Mouse (Mus musculus) limb, embryonic 13.5 days (tissue): ENCODE results near the gene Des. TPM values are rescaled to one million over a fixed set of nuclear protein-coding genes. Genes with fewer than 3 reads are reported as not detected.

Source experiments
- ATAC-seq: fragments of 200-750 bp; cut with Nextera tagmentation; 2 replicates; pipeline ENCODE4 v1.8.0; 2017; ENCODE audit warnings: low read depth, moderate number of reproducible peaks, moderate TSS enrichment; ENCODE audit not compliant: low FRiP score
- H3K27ac ChIP-seq: fragments of 300-500 bp; sonication (generic); 2 replicates; pipeline ENCODE4 v1.5.1; 2015; ENCODE audit warnings: inconsistent platforms, mild to moderate bottlenecking, moderate library complexity
- H3K27me3 ChIP-seq: fragments of 300-500 bp; sonication (generic); 2 replicates; pipeline ENCODE4 v1.6.1; 2015; ENCODE audit warnings: mild to moderate bottlenecking, inconsistent platforms
- H3K36me3 ChIP-seq: fragments of 300-500 bp; sonication (generic); 2 replicates; pipeline ENCODE4 v1.6.1; 2015; ENCODE audit warnings: inconsistent platforms, mild to moderate bottlenecking, moderate library complexity
- H3K4me1 ChIP-seq: fragments of 300-500 bp; sonication (generic); 2 replicates; pipeline ENCODE4 v1.6.1; 2015; ENCODE audit warnings: inconsistent platforms
- H3K4me2 ChIP-seq: fragments of 300-500 bp; sonication (generic); replicated peaks from 2 replicates; pipeline ENCODE4 v1.6.1; 2015; ENCODE audit warnings: inconsistent platforms, mild to moderate bottlenecking, moderate library complexity
- H3K4me3 ChIP-seq: fragments of 300-500 bp; sonication (generic); 2 replicates; pipeline ENCODE4 v1.5.1; 2015; ENCODE audit warnings: moderate library complexity, mild to moderate bottlenecking, inconsistent platforms
- H3K9ac ChIP-seq: fragments of 300-500 bp; sonication (generic); 2 replicates; pipeline ENCODE4 v1.6.1; 2015; ENCODE audit warnings: mild to moderate bottlenecking, inconsistent platforms
- H3K9me3 ChIP-seq: fragments of 300-500 bp; sonication (generic); 2 replicates; pipeline ENCODE4 v1.6.1; 2016; ENCODE audit warnings: inconsistent platforms
- WGBS: fragments of 180-500 bp; shearing (Covaris S2); methylation state at CpG from one replicate; pipeline ENCODE4 v1.1.7; 2015; 5-methylcytosine and 5-hydroxymethylcytosine counted together
- polyA plus RNA-seq: library from polyadenylated mRNA; unstranded; fragments of >200 nt; fragmentation: Nextera tagmentation; extraction: Ambion mirVana; gene quantifications from 2 replicates; pipeline ENCODE4 v1.2.1, GENCODE M21; 2015

The Des gene
- 52.1 and 56.1 TPM in 2 replicates for polyA plus RNA-seq

GRCm38 (mm10) chr1:75360112-75361031 is at the start of gene Des:
TSS of gene Des (plus strand) at chr1:75360329.
- Histone ChIP-seq H3K36me3 (no peaks in the 10 kb centered on the region), H3K9ac (peak within 1 kb of the TSS; percentile 59), H3K4me3 (peak within 1 kb of the TSS; percentile 42), H3K27ac (peak within 1 kb of the TSS; percentile 15; the same call in 1 of the 2 replicates), H3K4me2 (peak within 1 kb of the TSS; percentile 69), H3K9me3 (no peaks in the 10 kb centered on the region), H3K27me3 (peaks cover 52% of the 10 kb centered on the region), H3K4me1 (peaks cover 20% of the 10 kb centered on the region)
- peak; percentile 59 for ATAC-seq
- WGBS = 3% methylated on average over 73 of the region's 80 CpGs

DNA sequence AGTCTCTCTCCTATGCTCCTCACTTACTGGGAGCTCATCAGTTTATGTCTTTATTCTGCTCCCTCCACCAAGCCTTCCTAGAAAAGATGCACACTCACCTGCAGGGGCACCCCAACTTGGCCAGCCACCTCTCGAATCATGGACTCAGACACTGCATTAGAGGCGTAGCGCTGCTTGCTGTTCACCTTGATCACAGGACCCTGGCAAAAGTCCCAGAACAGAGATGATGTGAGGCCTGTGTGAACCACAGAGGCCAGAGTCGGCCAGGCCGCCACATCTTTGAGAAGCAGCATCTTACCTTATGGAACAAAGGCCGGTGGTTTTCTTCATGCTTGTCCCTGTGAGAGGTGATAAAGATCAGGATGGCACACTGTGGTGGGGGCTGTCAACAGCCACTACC is 48.4 kb upstream of the Des start:
- 95% methylated on average over 6 of the region's 6 CpGs for WGBS
- ATAC-seq = no peak

GRCm38 (mm10) chr1:75315011-75315410 is 45.1 kb upstream of the Des start:
- Histone ChIP-seq H3K4me2 (no peak overlapping the region), H3K9ac (no peak overlapping the region), H3K36me3 (peaks cover 56% of the 10 kb centered on the region), H3K9me3 (no peaks in the 10 kb centered on the region), H3K27ac (no peak overlapping the region), H3K27me3 (no peaks in the 10 kb centered on the region), H3K4me3 (no peak overlapping the region), H3K4me1 (peaks cover 8% of the 10 kb centered on the region)
- ATAC-seq = no peak
- WGBS = 90% methylated on average over 6 of the region's 6 CpGs

More for the DNA sequence above, 48.4 kb upstream of the Des start:
- Histone ChIP-seq H3K4me3 (no peak overlapping the region), H3K27ac (no peak overlapping the region), H3K36me3 (peaks cover 90% of the 10 kb centered on the region), H3K4me1 (peaks cover 8% of the 10 kb centered on the region), H3K27me3 (no peaks in the 10 kb centered on the region), H3K9ac (no peak overlapping the region), H3K9me3 (no peaks in the 10 kb centered on the region), H3K4me2 (no peak overlapping the region)

- no peak overlapping the region for H3K27ac ChIP-seq
- H3K36me3 ChIP-seq = peaks cover 49% of the 10 kb centered on the region
- H3K4me1 ChIP-seq = peaks cover 8% of the 10 kb centered on the region
- peak overlapping the region; percentile 78 for H3K4me2 ChIP-seq
- WGBS = 84% methylated on average over 29 of the region's 29 CpGs
- H3K9ac ChIP-seq = peak overlapping the region; percentile 74
- H3K4me3 ChIP-seq = peak overlapping the region; percentile 66
- ATAC-seq = no peak
- H3K27me3 ChIP-seq = no peaks in the 10 kb centered on the region
- no peaks in the 10 kb centered on the region for H3K9me3 ChIP-seq
These were observed 44.4 kb upstream of the Des start for GRCm38 (mm10) chr1:75315456-75316365.

- Histone ChIP-seq H3K4me1 (peaks cover 8% of the 10 kb centered on the region), H3K27me3 (no peaks in the 10 kb centered on the region), H3K36me3 (peaks cover 38% of the 10 kb centered on the region), H3K9ac (peak overlapping the region; percentile 74), H3K4me3 (peak overlapping the region; percentile 66), H3K9me3 (no peaks in the 10 kb centered on the region), H3K27ac (peak overlapping the region; percentile 88), H3K4me2 (peak overlapping the region; percentile 78)
- under 1% methylated on average over 20 of the region's 20 CpGs for WGBS
- ATAC-seq = peak; percentile 26
These were observed 43.3 kb upstream of the Des start for GRCm38 (mm10) chr1:75316861-75317240.

- peak within 1 kb of the TSS; percentile 88 for H3K27ac ChIP-seq
- no peaks in the 10 kb centered on the region for H3K9me3 ChIP-seq
- H3K4me2 ChIP-seq = peak within 1 kb of the TSS; percentile 78
- peak within 1 kb of the TSS; percentile 66 for H3K4me3 ChIP-seq
- H3K4me1 ChIP-seq = peaks cover 8% of the 10 kb centered on the region
- H3K9ac ChIP-seq = peak within 1 kb of the TSS; percentile 74
- 1% methylated on average over 84 of the region's 92 CpGs for WGBS
- H3K27me3 ChIP-seq = no peaks in the 10 kb centered on the region
- peak; percentile 98 for ATAC-seq
- peaks cover 31% of the 10 kb centered on the region for H3K36me3 ChIP-seq
These were observed 42.6 kb upstream of the Des start, which contains the start of gene Dnpep for GRCm38 (mm10) chr1:75317241-75318201. TSS of gene Dnpep (minus strand) at chr1:75317990.

- Histone ChIP-seq H3K4me1 (peaks cover 8% of the 10 kb centered on the region), H3K36me3 (peaks cover 24% of the 10 kb centered on the region), H3K9me3 (no peaks in the 10 kb centered on the region), H3K9ac (peak overlapping the region; percentile 51; the same call in 1 of the 2 replicates), H3K4me2 (peak overlapping the region; percentile 53), H3K4me3 (peak overlapping the region; percentile 32), H3K27me3 (no peaks in the 10 kb centered on the region), H3K27ac (peak overlapping the region; percentile 44; the same call in 1 of the 2 replicates)
- WGBS = 77% methylated on average over 3 of the region's 3 CpGs
- no peak for ATAC-seq
These were observed 41.8 kb upstream of the Des start for GRCm38 (mm10) chr1:75318301-75318700.

GRCm38 (mm10) chr1:75318736-75319135 is 41.4 kb upstream of the Des start:
- no peaks in the 10 kb centered on the region for H3K9me3 ChIP-seq
- H3K4me1 ChIP-seq = peaks cover 8% of the 10 kb centered on the region
- H3K4me2 ChIP-seq = no peak overlapping the region
- H3K27ac ChIP-seq = no peak overlapping the region
- no peaks in the 10 kb centered on the region for H3K27me3 ChIP-seq
- H3K9ac ChIP-seq = no peak overlapping the region
- H3K36me3 ChIP-seq = peaks cover 19% of the 10 kb centered on the region
- H3K4me3 ChIP-seq = no peak overlapping the region
- WGBS = 87% methylated on average over 4 of the region's 4 CpGs
- ATAC-seq = no peak

GRCm38 (mm10) chr1:75319166-75319565 is 41.0 kb upstream of the Des start:
- Histone ChIP-seq H3K27me3 (no peaks in the 10 kb centered on the region), H3K27ac (no peak overlapping the region), H3K9ac (no peak overlapping the region), H3K9me3 (no peaks in the 10 kb centered on the region), H3K4me1 (peaks cover 8% of the 10 kb centered on the region), H3K4me2 (no peak overlapping the region), H3K4me3 (no peak overlapping the region), H3K36me3 (peaks cover 15% of the 10 kb centered on the region)
- ATAC-seq = no peak
- WGBS = 89% methylated on average over 10 of the region's 10 CpGs

- H3K4me2 ChIP-seq = no peak overlapping the region
- H3K27me3 ChIP-seq = no peaks in the 10 kb centered on the region
- H3K27ac ChIP-seq = no peak overlapping the region
- no peak for ATAC-seq
- H3K4me1 ChIP-seq = no peaks in the 10 kb centered on the region
- H3K4me3 ChIP-seq = no peak overlapping the region
- H3K36me3 ChIP-seq = no peaks in the 10 kb centered on the region
- no peak overlapping the region for H3K9ac ChIP-seq
- 0 out of 2 replicates have a peak, but pooled peaks cover 6% of the 10 kb centered on the region for H3K9me3 ChIP-seq
These were observed 32.7 kb upstream of the Des start for GRCm38 (mm10) chr1:75327461-75327860.

DNA sequence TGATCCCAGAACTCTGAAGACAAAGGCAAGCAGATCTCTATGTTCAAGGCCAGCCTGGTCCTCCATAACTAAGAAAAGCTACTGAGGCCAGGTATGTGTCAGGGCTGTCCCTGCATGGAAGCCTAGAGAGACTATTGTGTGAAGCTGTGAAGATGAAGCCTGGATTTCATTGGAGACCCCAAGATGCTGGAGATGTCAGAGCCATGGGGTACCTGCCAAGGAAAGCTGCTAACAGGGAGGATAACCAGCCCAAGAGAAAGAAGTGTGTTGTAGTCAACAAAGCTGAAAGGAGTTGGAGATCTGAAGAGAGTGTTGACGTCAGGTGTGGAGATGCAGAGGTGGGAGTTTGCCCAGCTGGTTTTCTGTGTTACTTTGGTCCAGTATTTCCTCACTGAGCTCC is 28.9 kb upstream of the Des start:
- no peak overlapping the region for H3K4me3 ChIP-seq
- 0 out of 2 replicates have a peak, but pooled peaks cover 6% of the 10 kb centered on the region for H3K9me3 ChIP-seq
- no peak overlapping the region for H3K27ac ChIP-seq
- WGBS = 81% methylated on average over 1 of the region's 1 CpGs
- no peak for ATAC-seq
- no peaks in the 10 kb centered on the region for H3K4me1 ChIP-seq
- H3K9ac ChIP-seq = no peak overlapping the region
- H3K27me3 ChIP-seq = no peaks in the 10 kb centered on the region
- no peak overlapping the region for H3K4me2 ChIP-seq
- H3K36me3 ChIP-seq = no peaks in the 10 kb centered on the region
